Mouse (Mus musculus) stomach, embryonic 16.5 days (tissue): Measurements from ENCODE around the gene Ank3. TPM values are rescaled to one million over a fixed set of nuclear protein-coding genes. Genes with fewer than 3 reads are reported as not detected.

Experiments
- ATAC-seq: fragments of 200-750 bp; cut with Nextera tagmentation; 2 replicates; pipeline ENCODE4 v1.8.0; 2017; ENCODE audit warnings: moderate number of reproducible peaks, moderate TSS enrichment; ENCODE audit not compliant: insufficient read depth, low FRiP score
- H3K27ac ChIP-seq: fragments of 300-500 bp; sonication (generic); 2 replicates; pipeline ENCODE4 v1.5.1; 2014; ENCODE audit warnings: low read length
- H3K27me3 ChIP-seq: fragments of 300-500 bp; sonication (generic); 2 replicates; pipeline ENCODE4 v1.6.1; 2014; ENCODE audit warnings: low read length, control low read depth, mixed read lengths; ENCODE audit not compliant: control insufficient read depth, insufficient read depth
- H3K36me3 ChIP-seq: fragments of 300-500 bp; sonication (generic); 2 replicates; pipeline ENCODE4 v1.6.1; 2014; ENCODE audit warnings: low read length; ENCODE audit not compliant: control insufficient read depth, insufficient read depth
- H3K4me1 ChIP-seq: fragments of 300-500 bp; sonication (generic); 2 replicates; pipeline ENCODE4 v1.6.1; 2014; ENCODE audit warnings: low read length, control low read depth, mixed read lengths; ENCODE audit not compliant: control insufficient read depth, insufficient read depth
- H3K4me2 ChIP-seq: fragments of 300-500 bp; sonication (generic); 2 replicates; pipeline ENCODE4 v1.6.1; 2014; ENCODE audit warnings: low read depth, low read length, mixed read lengths
- H3K4me3 ChIP-seq: fragments of 300-500 bp; sonication (generic); replicated peaks from 2 replicates; pipeline ENCODE4 v1.5.1; 2014; ENCODE audit warnings: mild to moderate bottlenecking, low read length
- H3K9ac ChIP-seq: fragments of 300-500 bp; sonication (generic); 2 replicates; pipeline ENCODE4 v1.6.1; 2014; ENCODE audit warnings: low read length
- H3K9me3 ChIP-seq: fragments of 300-500 bp; sonication (generic); replicated peaks from 2 replicates; pipeline ENCODE4 v1.6.1; 2016; ENCODE audit warnings: low read length, control low read depth; ENCODE audit not compliant: control insufficient read depth
- WGBS: fragments of 180-500 bp; shearing (Covaris S2); extraction: QIAGEN DNeasy Blood & Tissue Kit; methylation state at CpG from one replicate; pipeline ENCODE4 v1.1.7; 2014; 5-methylcytosine and 5-hydroxymethylcytosine counted together
- polyA plus RNA-seq: library from polyadenylated mRNA; unstranded; fragments of >200 nt; fragmentation: Nextera tagmentation; extraction: Ambion mirVana; gene quantifications from 2 replicates; pipeline ENCODE4 v1.2.1, GENCODE M21; 2015

The Ank3 gene
- polyA plus RNA-seq, 1 experiment from 2014 or later, result 37.7 TPM

- H3K9me3 ChIP-seq, result no peaks in the 10 kb centered on the region
- H3K27ac ChIP-seq, result no peak overlapping the region
- H3K9ac ChIP-seq, result no peak overlapping the region
- H3K4me2 ChIP-seq, result no peak overlapping the region
- no peak for ATAC-seq
- H3K4me3 ChIP-seq, result no peak overlapping the region
- H3K4me1 ChIP-seq, result no peaks in the 10 kb centered on the region
- no peaks in the 10 kb centered on the region for H3K36me3 ChIP-seq
- H3K27me3 ChIP-seq, result no peaks in the 10 kb centered on the region
- WGBS, result 46% methylated on average over 7 of the region's 7 CpGs
Observed at GRCm38 (mm10) chr10:69630802-69631388, 232.3 kb downstream of the Ank3 start.

GRCm38 (mm10) chr10:69632885-69633284 is 234.3 kb downstream of the Ank3 start:
- WGBS, result 83% methylated on average over 8 of the region's 8 CpGs
- Histone ChIP-seq H3K9me3 (no peaks in the 10 kb centered on the region), H3K27ac (no peak overlapping the region), H3K9ac (no peak overlapping the region), H3K4me2 (no peak overlapping the region), H3K4me1 (no peaks in the 10 kb centered on the region), H3K36me3 (no peaks in the 10 kb centered on the region), H3K27me3 (no peaks in the 10 kb centered on the region), H3K4me3 (no peak overlapping the region)
- no peak for ATAC-seq

- H3K36me3 ChIP-seq, result no peaks in the 10 kb centered on the region
- H3K4me3 ChIP-seq, result no peak overlapping the region
- 82% methylated on average over 5 of the region's 5 CpGs for WGBS
- no peaks in the 10 kb centered on the region for H3K4me1 ChIP-seq
- no peak overlapping the region for H3K9ac ChIP-seq
- no peak for ATAC-seq
- no peaks in the 10 kb centered on the region for H3K27me3 ChIP-seq
- H3K4me2 ChIP-seq, result no peak overlapping the region
- H3K9me3 ChIP-seq, result no peaks in the 10 kb centered on the region
- H3K27ac ChIP-seq, result no peak overlapping the region
Observed at GRCm38 (mm10) chr10:69634891-69635290, 236.3 kb downstream of the Ank3 start.

- Histone ChIP-seq H3K27me3 (no peaks in the 10 kb centered on the region), H3K27ac (no peak overlapping the region), H3K36me3 (no peaks in the 10 kb centered on the region), H3K4me2 (no peak overlapping the region), H3K9ac (no peak overlapping the region), H3K4me3 (no peak overlapping the region), H3K9me3 (no peaks in the 10 kb centered on the region), H3K4me1 (no peaks in the 10 kb centered on the region)
- no peak for ATAC-seq
- 47% methylated on average over 11 of the region's 11 CpGs for WGBS
Observed at GRCm38 (mm10) chr10:69635910-69636656, 237.5 kb downstream of the Ank3 start.

- no peak overlapping the region for H3K9ac ChIP-seq
- 83% methylated on average over 6 of the region's 6 CpGs for WGBS
- no peaks in the 10 kb centered on the region for H3K27me3 ChIP-seq
- H3K4me1 ChIP-seq, result no peaks in the 10 kb centered on the region
- no peak overlapping the region for H3K4me2 ChIP-seq
- no peak for ATAC-seq
- no peak overlapping the region for H3K4me3 ChIP-seq
- H3K27ac ChIP-seq, result no peak overlapping the region
- H3K36me3 ChIP-seq, result no peaks in the 10 kb centered on the region
- H3K9me3 ChIP-seq, result no peaks in the 10 kb centered on the region
Observed at GRCm38 (mm10) chr10:69639138-69639537, 240.6 kb downstream of the Ank3 start.

- H3K27ac ChIP-seq, result no peak overlapping the region
- ATAC-seq, result no peak
- H3K9me3 ChIP-seq, result no peaks in the 10 kb centered on the region
- no peak overlapping the region for H3K9ac ChIP-seq
- H3K4me1 ChIP-seq, result no peaks in the 10 kb centered on the region
- no peak overlapping the region for H3K4me2 ChIP-seq
- H3K4me3 ChIP-seq, result no peak overlapping the region
- H3K36me3 ChIP-seq, result no peaks in the 10 kb centered on the region
- WGBS, result 74% methylated on average over 4 of the region's 4 CpGs
- H3K27me3 ChIP-seq, result no peaks in the 10 kb centered on the region
Observed at GRCm38 (mm10) chr10:69640617-69641016, 242.0 kb downstream of the Ank3 start.

GRCm38 (mm10) chr10:69643481-69643880 is 244.9 kb downstream of the Ank3 start:
- 51% methylated on average over 3 of the region's 3 CpGs for WGBS
- H3K4me2 ChIP-seq, result no peak overlapping the region
- H3K27ac ChIP-seq, result no peak overlapping the region
- no peak overlapping the region for H3K4me3 ChIP-seq
- H3K9me3 ChIP-seq, result no peaks in the 10 kb centered on the region
- H3K9ac ChIP-seq, result no peak overlapping the region
- H3K36me3 ChIP-seq, result no peaks in the 10 kb centered on the region
- H3K4me1 ChIP-seq, result no peaks in the 10 kb centered on the region
- no peaks in the 10 kb centered on the region for H3K27me3 ChIP-seq
- ATAC-seq, result no peak

- H3K27me3 ChIP-seq, result no peaks in the 10 kb centered on the region
- H3K4me2 ChIP-seq, result no peak overlapping the region
- no peak overlapping the region for H3K4me3 ChIP-seq
- WGBS, result 78% methylated on average over 6 of the region's 6 CpGs
- no peak overlapping the region for H3K27ac ChIP-seq
- H3K4me1 ChIP-seq, result no peaks in the 10 kb centered on the region
- H3K36me3 ChIP-seq, result no peaks in the 10 kb centered on the region
- ATAC-seq, result no peak
- H3K9me3 ChIP-seq, result no peaks in the 10 kb centered on the region
- H3K9ac ChIP-seq, result no peak overlapping the region
Observed at GRCm38 (mm10) chr10:69643986-69644385, 245.4 kb downstream of the Ank3 start.

- Histone ChIP-seq H3K9me3 (no peaks in the 10 kb centered on the region), H3K27ac (no peak overlapping the region), H3K9ac (no peak overlapping the region), H3K27me3 (no peaks in the 10 kb centered on the region), H3K36me3 (no peaks in the 10 kb centered on the region), H3K4me2 (no peak overlapping the region), H3K4me1 (no peaks in the 10 kb centered on the region), H3K4me3 (no peak overlapping the region)
- ATAC-seq, result no peak
- WGBS, result 81% methylated on average over 5 of the region's 5 CpGs
Observed at GRCm38 (mm10) chr10:69645311-69645802, 246.8 kb downstream of the Ank3 start.
